39 mouse cellular contexts compared by ENCODE assay signal in genomic region chr1:186992113-186992512, GRCm38 (mm10). TPM values are rescaled to one million over a fixed set of nuclear protein-coding genes. Genes with fewer than 3 reads are reported as not detected.
"Had no signal": no experiment of that assay in that cellular context is flagged by ENCODE, and none has a peak within 500 bp of the region (broad histone marks: within the 10 kb centered on the region; RNA-seq: fewer than 3 reads in every experiment).

No protein-coding gene starts in this region.

- H3K27me3 ChIP-seq: limb, embryonic 12.5 days; limb, embryonic 13.5 days; limb, embryonic 15.5 days; liver, embryonic 12.5 days; liver, embryonic 13.5 days; liver, embryonic 15.5 days; lung, embryonic 15.5 days; megakaryocyte, embryonic 14.5 days; midbrain, embryonic 12.5 days; midbrain, embryonic 13.5 days; midbrain, embryonic 15.5 days; neural tube, embryonic 12.5 days had no signal

- H3K4me2 ChIP-seq: limb, embryonic 12.5 days; limb, embryonic 13.5 days; limb, embryonic 15.5 days; liver, embryonic 11.5 days; liver, embryonic 12.5 days; liver, embryonic 13.5 days; liver, embryonic 15.5 days; lung, embryonic 14.5 days; lung, embryonic 15.5 days; midbrain, embryonic 12.5 days; midbrain, embryonic 13.5 days; midbrain, embryonic 15.5 days; neural tube, embryonic 12.5 days had no signal

- H3K4me1 ChIP-seq: limb, embryonic 12.5 days; liver, embryonic 12.5 days; liver, embryonic 13.5 days; liver, embryonic 15.5 days; lung, embryonic 15.5 days; megakaryocyte, embryonic 14.5 days; midbrain, embryonic 10.5 days had no signal

- H3K4me3 ChIP-seq: left cerebral cortex, adult 2 months; limb, embryonic 10.5 days; limb, embryonic 12.5 days; limb, embryonic 13.5 days; limb, embryonic 15.5 days; liver, embryonic 12.5 days; liver, embryonic 13.5 days; liver, embryonic 15.5 days; lung, embryonic 15.5 days; megakaryocyte, embryonic 14.5 days; midbrain, embryonic 10.5 days; midbrain, embryonic 12.5 days; midbrain, embryonic 13.5 days; midbrain, embryonic 15.5 days; myocyte; neural tube, embryonic 12.5 days had no signal

- H3K9me3 ChIP-seq: limb, embryonic 10.5 days; limb, embryonic 12.5 days; limb, embryonic 13.5 days; limb, embryonic 15.5 days; liver, embryonic 15.5 days; lung, embryonic 15.5 days; midbrain, embryonic 13.5 days; midbrain, embryonic 15.5 days had no signal

- H3K9ac ChIP-seq: limb, embryonic 12.5 days; limb, embryonic 13.5 days; limb, embryonic 15.5 days; liver, embryonic 12.5 days; liver, embryonic 13.5 days; liver, embryonic 14.5 days; liver, embryonic 15.5 days; liver, postnatal 0 days; lung, embryonic 14.5 days; lung, embryonic 15.5 days; midbrain, embryonic 12.5 days; midbrain, embryonic 13.5 days; midbrain, embryonic 15.5 days; neural tube, embryonic 12.5 days had no signal

- H3K27ac ChIP-seq: left cerebral cortex, adult 2 months; limb, embryonic 10.5 days; limb, embryonic 12.5 days; limb, embryonic 13.5 days; limb, embryonic 15.5 days; liver, embryonic 12.5 days; liver, embryonic 13.5 days; liver, embryonic 14.5 days; liver, embryonic 15.5 days; lung, embryonic 15.5 days; macrophage; midbrain, embryonic 12.5 days; midbrain, embryonic 13.5 days; midbrain, embryonic 15.5 days; neural tube, embryonic 12.5 days had no signal

- ATAC-seq: liver, embryonic 12.5 days; liver, postnatal 0 days; lung, postnatal 0 days; midbrain, embryonic 13.5 days; midbrain, embryonic 15.5 days; midbrain, embryonic 16.5 days had no signal

- H3K36me3 ChIP-seq: limb, embryonic 10.5 days; limb, embryonic 12.5 days; limb, embryonic 13.5 days; limb, embryonic 15.5 days; liver, embryonic 12.5 days; liver, embryonic 13.5 days; liver, embryonic 15.5 days; lung, embryonic 15.5 days; midbrain, embryonic 10.5 days; midbrain, embryonic 12.5 days; midbrain, embryonic 13.5 days; midbrain, embryonic 15.5 days; neural tube, embryonic 12.5 days had no signal

- DNase-seq: liver; liver, embryonic 13.5 days; liver, postnatal 0 days; lung, adult 18-20 months; lung, adult 2 months; lung, embryonic 14.5 days; lung, postnatal 10 days; lung, postnatal 14 days; lung, postnatal 36 days; lung, postnatal 4 days; midbrain, embryonic 14.5 days had no signal

RNA-seq across cellular contexts. Expression of gene D1Pas1, which starts 24.9 kb away (rescaled TPM):
- total RNA-seq: left cerebral cortex, adult 2 months; left cerebral cortex, postnatal 25 days; left cerebral cortex, postnatal 36 days; liver, adult 2 months; megakaryocyte progenitor cell, adult 5-6 weeks; megakaryocyte, adult 5-6 weeks; megakaryocyte-erythroid progenitor cell, adult 5-6 weeks had no signal
- polyA plus RNA-seq: liver, adult 2 months; liver, embryonic 12.5 days; liver, embryonic 13.5 days; liver, embryonic 14.5 days; liver, embryonic 15.5 days; liver, embryonic 16.5 days; liver, postnatal 0 days; lung, adult 2 months; lung, embryonic 14.5 days; lung, embryonic 15.5 days; lung, postnatal 0 days; macrophage; midbrain, embryonic 15.5 days; myocyte; neural tube, embryonic 11.5 days had no signal
